Mouse (Mus musculus) G1E (cell line): ENCODE measurements at regions not wholly inside any gene's neighbourhood (a gene's known extent, or its start where the extent isn't known, plus 50 kb on each side); places are given as distances from the start of the nearest gene placed in this dataset.

ENCODE experiments used
- ATAC-seq: 2 replicates; pipeline ENCODE4 v1.8.0; 2016; ENCODE audit warnings: mild to moderate bottlenecking; ENCODE audit not compliant: insufficient number of reproducible peaks, poor library complexity, low FRiP score, severe bottlenecking; ENCODE audit errors: extremely low read depth
- DNase-seq: peaks from one replicate; pipeline ENCODE4 v3.0.0; 2012; ENCODE audit warnings: low spot score
- H3K27me3 ChIP-seq: 2 replicates; pipeline ENCODE4 v1.6.1; 2012; ENCODE audit warnings: mild to moderate bottlenecking, low read length, inconsistent platforms; ENCODE audit not compliant: insufficient read depth
- H3K36me3 ChIP-seq: replicated peaks from 2 replicates; pipeline ENCODE3; 2012; ENCODE audit warnings: mild to moderate bottlenecking, inconsistent platforms
- H3K4me1 ChIP-seq: 2 replicates; pipeline ENCODE4 v1.6.1; 2012; ENCODE audit warnings: low read depth, low read length, inconsistent platforms, mixed read lengths; ENCODE audit not compliant: insufficient read depth
- H3K4me3 ChIP-seq: 2 replicates; pipeline ENCODE4 v1.5.1; 2012; ENCODE audit warnings: low read depth, mild to moderate bottlenecking, inconsistent platforms, low read length, moderate library complexity, mixed read lengths
- H3K9me3 ChIP-seq: replicated peaks from 2 replicates; pipeline ENCODE4 v1.6.1; 2012; ENCODE audit warnings: inconsistent platforms
- CTCF ChIP-seq: IDR thresholded peaks from 2 replicates; pipeline ENCODE4 v1.5.1; 2012; ENCODE audit warnings: low read depth, low read length, inconsistent platforms, mixed read lengths
- GATA1 ChIP-seq: IDR thresholded peaks from 2 replicates; pipeline ENCODE4 v1.6.1; 2012; ENCODE audit warnings: borderline replicate concordance, low read length, inconsistent platforms, mixed read lengths
- GATA2 ChIP-seq: IDR thresholded peaks from 2 replicates; pipeline ENCODE4 v1.6.1; 2012; ENCODE audit warnings: low read depth, low read length, inconsistent platforms, borderline replicate concordance
- POLR2AphosphoS5 ChIP-seq: IDR thresholded peaks from 2 replicates; pipeline ENCODE4 v1.6.1; 2012; ENCODE audit warnings: low read depth, low read length, inconsistent platforms; ENCODE audit not compliant: insufficient replicate concordance
- TAL1 ChIP-seq: conservative IDR thresholded peaks from 2 replicates; pipeline ENCODE4 v1.6.1; 2012; ENCODE audit warnings: low read depth, low read length, inconsistent platforms, mixed read lengths

DNA sequence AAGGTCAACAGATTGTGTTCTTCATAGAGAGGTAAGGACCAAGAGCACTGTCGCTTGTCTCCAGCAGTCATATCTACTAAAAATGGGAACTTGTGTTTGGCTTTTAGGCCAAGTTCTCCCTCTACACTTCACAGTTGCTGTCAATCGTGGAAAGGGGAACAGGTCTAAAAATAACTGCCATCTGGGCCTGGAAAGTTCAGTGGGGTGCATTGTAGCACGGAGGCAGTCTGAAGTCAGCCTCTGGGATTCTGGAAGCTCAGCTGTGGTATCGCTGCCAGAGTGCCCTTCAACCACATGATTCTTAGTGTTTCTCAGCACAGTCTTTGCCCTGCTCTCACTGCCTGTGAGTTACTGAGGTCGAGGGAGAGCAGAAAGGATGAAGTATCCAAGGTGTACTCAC lies 215.0 kb downstream of the Phlda1 start:
- Histone ChIP-seq H3K36me3 (no peaks in the 10 kb centered on the region), H3K4me1 (peaks cover 7% of the 10 kb centered on the region; the same call in 1 of the 2 replicates), H3K27me3 (peaks cover 32% of the 10 kb centered on the region), H3K4me3 (no peak overlapping the region), H3K9me3 (no peaks in the 10 kb centered on the region)
- ATAC-seq (no peak; the same call in 1 of the 2 replicates), DNase-seq (no peak)
- TF ChIP-seq TAL1 = no peak
- TF ChIP-seq GATA1 = no peak
- no peak for TF ChIP-seq GATA2
- no peak for TF ChIP-seq POLR2AphosphoS5
- TF ChIP-seq CTCF = no peak

DNA sequence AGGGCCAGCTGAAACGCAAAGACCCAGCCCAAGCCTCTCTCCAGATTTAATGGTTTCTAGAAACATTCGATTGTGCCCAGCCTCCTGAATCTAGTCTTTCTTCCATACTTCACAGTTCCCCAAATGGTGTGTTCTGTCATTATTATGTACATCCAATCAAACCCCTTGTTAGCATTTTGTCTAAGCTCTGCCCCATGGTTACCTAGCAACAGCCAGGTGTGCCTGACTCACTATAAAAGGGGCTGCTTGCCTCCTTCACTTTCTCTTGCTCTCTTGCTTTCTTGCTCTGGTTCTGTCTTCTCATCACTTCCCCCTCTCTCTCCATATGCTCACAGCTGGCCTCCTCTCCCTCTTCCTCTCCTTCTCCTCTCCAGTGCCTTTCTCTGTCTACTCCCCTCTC lies 217.8 kb downstream of the Phlda1 start:
- Histone ChIP-seq H3K36me3 (no peaks in the 10 kb centered on the region), H3K4me1 (peaks cover 7% of the 10 kb centered on the region; the same call in 1 of the 2 replicates), H3K9me3 (no peaks in the 10 kb centered on the region), H3K4me3 (no peak overlapping the region), H3K27me3 (peaks cover 31% of the 10 kb centered on the region)
- DNase-seq (no peak), ATAC-seq (no peak)
- TF ChIP-seq TAL1 (no peak), GATA2 (no peak)

DNA sequence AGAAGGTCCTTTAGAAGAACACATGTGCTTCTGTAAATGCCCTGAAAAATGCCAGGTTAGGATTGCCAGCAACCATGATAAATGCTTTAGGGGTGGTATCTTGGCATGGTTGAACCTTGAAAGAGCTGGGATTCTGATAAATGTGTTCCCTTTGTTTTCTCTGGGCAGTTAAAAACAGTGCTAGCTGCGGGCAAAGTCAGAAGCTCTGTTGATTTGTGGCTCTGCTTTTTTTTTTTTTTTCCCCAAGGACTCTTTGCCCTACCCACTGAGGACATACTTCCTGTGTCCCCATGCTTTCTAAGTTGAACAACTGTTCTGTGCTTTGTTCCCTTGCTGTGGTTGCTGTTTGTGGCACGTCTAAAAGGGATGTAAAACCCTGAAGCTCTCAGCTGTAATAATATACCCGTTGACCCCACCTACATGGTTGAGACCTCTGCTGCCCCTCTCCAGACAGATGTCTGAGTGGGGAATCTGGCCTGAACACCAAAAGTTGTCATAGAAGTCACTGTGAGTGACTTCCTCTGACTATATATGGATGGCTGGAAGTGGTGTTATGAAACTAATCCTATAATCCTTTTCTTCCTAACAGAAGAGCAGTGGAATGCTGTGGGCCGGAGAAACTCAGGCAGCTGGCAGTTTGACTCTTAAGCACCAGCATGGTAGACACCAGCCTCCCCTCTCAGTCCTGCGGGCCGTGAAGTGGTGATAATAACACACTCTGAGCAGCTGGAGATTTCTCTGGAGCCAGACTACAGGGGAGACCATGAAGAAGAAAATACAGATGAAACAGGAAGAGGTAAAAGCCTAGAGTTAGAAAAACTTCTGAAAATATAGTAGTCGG lies 218.7 kb downstream of the Phlda1 start:
- DNase-seq = no peak
- Histone ChIP-seq H3K4me3 (no peak overlapping the region), H3K27me3 (peaks cover 39% of the 10 kb centered on the region), H3K9me3 (no peaks in the 10 kb centered on the region), H3K36me3 (no peaks in the 10 kb centered on the region), H3K4me1 (peaks cover 7% of the 10 kb centered on the region; the same call in 1 of the 2 replicates)
- TF ChIP-seq GATA2 (no peak), POLR2AphosphoS5 (no peak), GATA1 (no peak), TAL1 (no peak), CTCF (no peak)
- ATAC-seq = no peak

DNA sequence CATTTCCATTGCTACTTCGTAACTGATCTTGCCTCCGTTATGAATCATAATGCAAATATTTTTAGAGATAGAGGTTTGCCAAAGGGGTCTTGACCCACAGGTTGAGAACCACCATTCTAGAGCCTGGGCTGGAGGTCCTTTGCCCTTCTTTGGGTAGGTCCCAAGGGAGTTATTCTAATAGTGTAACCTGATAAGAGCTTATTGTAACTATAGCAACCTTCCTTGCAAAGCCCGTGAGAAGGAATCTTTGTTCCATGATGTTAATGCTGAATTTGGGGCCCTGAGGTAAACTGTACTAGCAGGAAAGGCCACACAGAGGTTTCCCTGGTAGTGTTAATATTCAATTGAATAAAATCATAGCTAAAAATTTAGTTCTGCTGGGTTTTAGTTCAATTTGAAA lies 229.9 kb downstream of the Phlda1 start:
- no peak for TF ChIP-seq GATA1
- TF ChIP-seq CTCF = no peak
- no peak for TF ChIP-seq POLR2AphosphoS5
- no peak for TF ChIP-seq GATA2
- no peak for TF ChIP-seq TAL1
- no peak overlapping the region for H3K4me3 ChIP-seq
- H3K36me3 ChIP-seq = no peaks in the 10 kb centered on the region
- no peaks in the 10 kb centered on the region for H3K4me1 ChIP-seq
- peaks cover 8% of the 10 kb centered on the region; the same call in 1 of the 2 replicates for H3K27me3 ChIP-seq
- ATAC-seq (no peak), DNase-seq (no peak)
- H3K9me3 ChIP-seq = no peaks in the 10 kb centered on the region

DNA sequence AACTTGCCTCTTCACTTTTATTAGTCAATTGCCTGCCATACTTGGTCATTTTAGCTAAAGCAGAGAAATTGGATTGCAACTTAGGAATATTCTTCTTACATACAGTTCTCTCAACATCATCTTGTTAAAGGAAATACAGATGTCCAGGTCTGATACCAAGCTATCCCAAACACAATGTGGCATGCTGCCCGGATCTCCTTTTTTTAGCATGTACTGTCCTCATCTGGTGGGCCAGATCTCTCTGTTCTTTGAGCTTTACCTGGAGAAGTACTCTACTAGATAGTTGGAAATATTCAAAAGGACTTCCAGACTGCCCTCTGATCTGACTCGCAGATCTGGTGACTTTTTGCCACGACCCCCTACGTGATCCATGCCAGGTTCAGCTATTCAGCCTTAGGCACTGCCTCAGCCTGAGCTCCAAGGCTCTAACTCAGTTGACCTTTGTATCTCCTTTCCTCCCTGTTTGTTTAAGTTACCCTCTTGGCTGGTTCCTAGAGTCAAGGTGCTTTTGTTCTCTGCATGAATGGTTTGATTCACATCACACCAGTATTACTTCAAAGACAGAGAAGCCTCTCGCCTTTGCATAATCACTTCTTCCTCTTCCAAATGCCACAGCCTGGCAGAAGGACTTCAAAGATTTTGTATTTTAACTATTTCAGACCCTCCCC lies 232.9 kb upstream of the Krr1 start:
- H3K27me3 ChIP-seq = peaks cover 24% of the 10 kb centered on the region
- H3K36me3 ChIP-seq = no peaks in the 10 kb centered on the region
- TF ChIP-seq GATA2 (no peak), POLR2AphosphoS5 (no peak), CTCF (no peak), TAL1 (no peak), GATA1 (no peak)
- no peaks in the 10 kb centered on the region for H3K4me1 ChIP-seq
- ATAC-seq = no peak
- H3K4me3 ChIP-seq = no peak overlapping the region
- DNase-seq = no peak
- H3K9me3 ChIP-seq = no peaks in the 10 kb centered on the region

DNA sequence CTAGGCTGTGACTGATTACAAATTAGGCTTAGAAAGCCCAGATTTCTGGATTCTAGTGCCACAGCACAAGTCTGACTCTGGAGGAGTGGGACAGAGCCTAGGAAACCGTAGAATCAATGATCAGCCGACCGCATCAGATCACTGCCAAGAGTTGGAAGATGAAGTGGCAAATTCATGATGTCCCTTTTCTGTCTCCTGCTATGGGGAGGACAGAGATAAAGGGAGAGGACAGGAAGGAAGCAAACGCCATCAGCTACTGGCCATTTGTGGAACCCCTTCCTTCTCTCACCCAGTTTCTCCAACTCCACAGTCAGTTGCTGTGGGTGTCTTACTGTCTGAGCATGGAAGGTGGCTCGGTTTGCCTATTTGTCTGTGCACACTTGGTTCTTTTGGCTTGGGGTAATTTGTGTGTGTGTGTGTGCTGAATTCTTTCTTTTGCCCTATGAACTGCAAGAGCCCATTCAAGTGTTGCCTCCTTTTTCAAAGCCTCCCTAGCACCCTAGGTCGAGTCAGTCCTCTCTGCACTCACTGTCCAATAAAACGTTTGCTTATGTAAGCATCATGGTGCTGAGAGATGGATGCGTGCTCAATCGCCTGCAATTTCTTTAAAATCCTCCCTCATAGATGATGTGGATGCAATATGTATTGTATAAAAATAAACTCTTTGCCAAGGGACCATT lies 231.7 kb upstream of the Krr1 start:
- no peaks in the 10 kb centered on the region for H3K9me3 ChIP-seq
- H3K4me1 ChIP-seq = no peaks in the 10 kb centered on the region
- H3K36me3 ChIP-seq = no peaks in the 10 kb centered on the region
- DNase-seq = no peak
- no peak overlapping the region for H3K4me3 ChIP-seq
- peaks cover 30% of the 10 kb centered on the region for H3K27me3 ChIP-seq
- no peak for TF ChIP-seq CTCF
- TF ChIP-seq GATA2 = no peak
- no peak for ATAC-seq
